Mouse (Mus musculus) thymus, postnatal 25 days (tissue): ENCODE results near the gene Map2.

Experiments
- DNase-seq: peaks from one replicate; pipeline ENCODE4 v3.0.0; 2022

The Map2 gene

GRCm38 (mm10) chr1:66395826-66396225 is 220.8 kb downstream of the Map2 start:
- DNase-seq: no peak

- DNase-seq: no peak
These were observed 226.8 kb downstream of the Map2 start for GRCm38 (mm10) chr1:66401902-66402301.

DNA sequence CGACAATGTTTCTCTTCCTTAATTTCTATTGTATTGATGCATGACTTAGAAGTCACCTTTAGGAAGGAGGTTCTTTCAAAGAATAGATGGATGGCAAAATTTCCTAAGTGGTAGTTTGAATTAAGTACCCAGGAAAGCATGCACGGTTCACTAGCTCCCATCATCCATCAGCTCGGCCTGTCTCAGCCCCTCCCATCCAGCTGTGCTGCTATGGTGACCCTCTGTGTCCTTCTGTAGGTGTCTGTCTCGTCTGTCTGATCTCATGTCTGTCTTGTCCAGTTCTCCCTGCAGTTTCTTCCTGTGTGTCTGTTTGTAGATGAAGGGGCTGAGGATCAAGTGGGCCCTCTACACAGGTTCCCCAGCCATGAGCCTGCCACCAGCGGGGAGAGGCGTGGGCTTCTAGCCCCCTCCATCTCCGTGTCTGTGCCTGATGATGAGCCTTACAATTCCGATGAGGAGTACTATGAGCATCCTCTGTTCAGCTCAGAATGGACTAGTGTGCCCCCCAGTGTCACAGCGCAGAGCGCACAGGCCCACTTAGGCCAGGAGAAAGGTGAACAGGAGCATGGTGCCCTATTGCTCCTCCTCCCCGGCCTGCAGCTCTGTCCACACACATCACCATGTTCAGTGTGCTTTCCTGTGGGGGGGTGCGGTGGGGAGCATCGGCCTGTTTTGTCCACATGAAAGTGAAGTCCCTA is 232.3 kb downstream of the Map2 start:
- no peak for DNase-seq

DNA sequence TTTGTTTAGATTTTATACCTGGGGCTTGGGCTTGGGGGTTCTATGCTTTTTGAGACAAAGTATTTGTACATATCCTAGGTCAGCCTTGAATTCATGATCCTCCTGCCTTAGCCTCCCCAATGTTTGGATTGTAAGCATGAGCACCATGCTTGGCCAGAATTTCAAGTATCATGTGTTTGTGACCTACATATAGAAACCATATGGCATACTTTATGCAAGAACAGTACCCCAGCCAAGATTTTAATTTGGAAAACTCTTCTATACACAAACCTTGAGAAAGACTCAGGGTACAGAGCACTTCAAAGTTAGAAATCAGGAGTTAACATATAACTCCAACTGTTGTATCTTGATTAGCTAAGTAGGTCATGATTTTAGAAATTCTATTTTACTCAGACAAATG is 243.3 kb downstream of the Map2 start:
- DNase-seq: no peak

DNA sequence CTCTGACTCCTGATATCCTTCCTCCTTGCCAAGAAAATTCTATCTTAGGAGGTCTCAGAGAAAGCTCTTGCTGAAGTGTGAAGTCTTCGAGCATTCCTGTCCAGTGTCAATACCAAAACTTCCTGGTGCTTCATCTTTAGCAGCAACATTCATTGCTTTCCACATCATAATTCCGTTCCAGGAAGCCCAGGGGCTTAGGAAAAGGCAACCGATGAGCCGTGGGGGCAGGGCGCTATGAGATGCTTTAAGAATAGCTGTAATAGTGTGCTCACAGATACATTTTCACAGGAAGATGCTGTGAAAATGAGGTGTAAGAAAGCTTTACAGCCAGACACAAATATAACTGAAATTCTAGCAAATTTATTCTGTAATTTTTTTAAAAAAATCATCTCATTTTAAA is 251.0 kb downstream of the Map2 start:
- no peak for DNase-seq

DNA sequence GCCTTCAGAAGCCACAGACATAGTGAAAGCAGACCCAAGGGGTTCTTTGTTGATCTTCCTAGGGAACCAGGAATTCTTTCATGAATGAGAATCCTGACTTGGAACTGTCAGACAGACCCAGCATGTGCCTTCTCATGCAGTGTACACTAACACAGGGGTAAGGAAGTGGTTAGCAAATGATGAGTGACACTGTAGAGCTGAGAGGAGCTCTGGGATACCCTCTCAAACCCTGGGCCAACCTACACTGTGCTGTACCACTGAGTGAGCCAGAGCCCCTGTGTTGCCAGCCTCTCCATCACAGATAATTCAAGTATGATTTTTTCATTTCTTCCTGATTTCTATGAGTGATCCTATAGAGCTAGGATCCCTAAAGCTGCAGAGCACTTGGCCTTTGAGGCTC is 255.9 kb downstream of the Map2 start:
- DNase-seq: no peak

GRCm38 (mm10) chr1:66431472-66431871 is 256.4 kb downstream of the Map2 start:
- DNase-seq: no peak

DNA sequence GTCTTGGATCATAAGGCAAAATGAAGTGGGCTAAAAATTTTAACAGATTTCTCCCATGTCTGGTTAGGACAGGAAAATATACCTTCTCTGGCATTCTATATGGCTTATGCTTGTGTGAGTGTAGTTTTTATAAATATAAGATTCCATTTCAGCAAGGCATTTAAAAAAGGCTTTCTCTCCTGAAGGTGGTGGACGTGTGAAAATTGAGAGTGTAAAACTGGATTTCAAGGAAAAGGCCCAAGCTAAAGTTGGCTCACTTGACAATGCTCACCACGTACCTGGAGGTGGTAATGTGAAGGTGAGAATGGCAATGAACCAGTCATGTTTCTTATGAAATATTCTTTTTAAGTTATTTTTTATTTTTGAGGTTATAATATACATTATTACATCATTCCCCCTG is 263.0 kb downstream of the Map2 start:
- DNase-seq: no peak

DNA sequence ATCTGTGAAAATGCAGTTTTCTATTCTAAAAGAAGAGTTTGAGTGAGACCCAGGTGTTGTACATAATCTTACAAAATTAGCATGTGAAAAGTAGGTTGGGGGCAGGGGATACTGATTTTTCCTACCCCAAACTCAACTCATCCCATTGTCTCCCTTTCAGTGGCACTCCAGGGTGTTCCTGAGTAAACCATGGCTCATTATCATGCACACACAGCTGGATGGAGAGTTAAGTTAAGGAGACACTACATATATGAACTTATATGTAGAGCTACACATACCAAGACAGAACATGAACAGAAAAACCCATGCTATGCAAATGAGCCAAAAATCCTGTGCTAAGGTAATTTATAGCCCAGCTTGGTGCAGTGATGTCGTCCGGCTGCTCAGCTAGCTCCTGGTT is 267.8 kb downstream of the Map2 start:
- no peak for DNase-seq

GRCm38 (mm10) chr1:66449471-66449870 is 274.4 kb downstream of the Map2 start:
- no peak for DNase-seq

- no peak for DNase-seq
These were observed 281.5 kb downstream of the Map2 start for GRCm38 (mm10) chr1:66456580-66456979.

- DNase-seq: no peak
These were observed 282.7 kb downstream of the Map2 start for GRCm38 (mm10) chr1:66457747-66458146.

GRCm38 (mm10) chr1:66459394-66459793 is 284.3 kb downstream of the Map2 start:
- no peak for DNase-seq

GRCm38 (mm10) chr1:66460850-66461249 is 285.8 kb downstream of the Map2 start:
- DNase-seq: no peak

DNA sequence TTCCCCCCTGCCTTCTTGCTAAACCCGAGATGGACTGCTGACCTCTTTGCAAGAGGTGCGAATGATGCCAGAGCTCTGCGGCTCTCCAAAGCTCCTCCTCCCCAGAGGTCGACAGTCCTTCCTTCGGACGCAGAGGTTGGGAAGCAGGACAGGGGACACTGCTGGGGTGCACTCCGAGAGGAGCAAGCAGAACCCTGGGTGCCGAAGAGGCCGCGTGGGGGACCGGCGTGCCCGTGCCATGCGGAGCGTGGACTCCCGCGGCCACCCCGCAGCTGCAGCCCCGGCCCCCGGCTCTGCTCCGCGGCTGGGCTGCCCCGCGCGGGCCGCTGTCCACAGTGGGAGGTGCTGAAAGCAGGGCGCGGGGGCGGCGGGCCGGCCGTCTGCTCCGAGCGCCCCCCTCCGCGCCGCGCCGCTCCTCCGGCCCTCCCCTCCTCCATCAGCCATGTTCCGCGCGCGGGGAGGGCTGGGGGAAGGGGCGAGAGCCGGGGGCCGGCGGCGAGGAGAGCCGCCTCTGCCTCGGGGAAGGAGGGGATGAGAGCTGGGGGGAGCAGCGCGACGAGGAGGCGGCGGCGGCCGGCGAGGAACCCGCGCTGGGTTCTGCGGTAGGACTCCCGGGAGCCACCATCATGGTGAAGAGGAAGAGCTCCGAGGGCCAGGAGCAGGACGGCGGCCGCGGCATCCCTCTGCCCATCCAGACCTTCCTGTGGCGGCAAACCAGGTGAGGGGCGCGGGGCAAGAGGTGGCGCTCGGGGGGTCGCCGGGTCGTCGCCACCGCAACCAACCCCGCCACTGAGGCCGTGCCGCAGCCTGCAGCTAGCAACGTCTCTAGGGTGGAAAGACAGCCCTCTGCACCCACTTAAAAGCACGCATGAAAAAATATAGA is 293.0 kb downstream of the Map2 start, which contains the start of gene Unc80:
Gene Unc80 (plus strand): TSS at position 547 of the 883 bp plus-strand sequence.
- peak; percentile 5 for DNase-seq

DNA sequence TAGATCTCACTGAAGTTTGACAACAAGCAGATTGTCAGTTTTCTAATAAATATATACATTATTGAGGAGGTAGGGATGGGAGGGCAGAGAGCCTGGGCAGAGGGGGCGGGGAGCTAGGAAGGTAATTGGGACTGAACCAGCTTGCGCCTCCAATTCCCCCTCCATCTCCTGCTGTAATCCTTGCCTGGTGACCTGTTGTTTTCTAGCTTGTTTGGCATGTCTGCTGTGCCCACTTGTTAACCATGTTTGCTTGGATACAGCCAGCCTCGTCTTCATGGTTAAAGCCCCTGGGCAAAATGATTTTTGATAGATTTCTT is 293.6 kb downstream of the Map2 start:
- no peak for DNase-seq

GRCm38 (mm10) chr1:66482751-66483150 is 307.7 kb downstream of the Map2 start:
- DNase-seq: no peak
